Mouse (Mus musculus): ENCODE measurements at regions not wholly inside any gene's neighbourhood (a gene's known extent, or its start where the extent isn't known, plus 50 kb on each side); places are given as distances from the start of the nearest gene placed in this dataset.

GRCm38 (mm10) chr2:178598371-178598770 lies 168.0 kb downstream of the Cdh26 start:
- no peak for DNase-seq

DNA sequence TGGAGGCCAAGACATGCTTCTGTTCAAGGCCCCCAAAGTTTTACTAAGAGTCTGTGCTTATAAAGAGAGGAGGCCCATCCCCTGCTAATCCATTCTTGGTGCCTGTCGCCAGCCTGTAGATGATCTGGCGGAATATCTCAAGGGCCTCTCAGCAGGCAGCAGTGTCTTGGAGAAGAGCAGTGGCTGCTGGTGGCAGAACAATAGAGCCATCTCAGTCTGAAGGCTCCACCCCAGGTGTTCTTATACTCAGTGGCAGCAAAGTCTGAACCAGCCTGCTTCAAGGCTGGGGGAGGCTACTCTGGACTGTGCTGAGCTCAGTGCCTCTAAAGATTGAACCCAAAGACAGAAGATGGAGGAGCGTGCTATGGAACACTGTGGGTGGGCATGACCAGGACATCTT lies 168.5 kb downstream of the Cdh26 start:
- DNase-seq = no peak

DNA sequence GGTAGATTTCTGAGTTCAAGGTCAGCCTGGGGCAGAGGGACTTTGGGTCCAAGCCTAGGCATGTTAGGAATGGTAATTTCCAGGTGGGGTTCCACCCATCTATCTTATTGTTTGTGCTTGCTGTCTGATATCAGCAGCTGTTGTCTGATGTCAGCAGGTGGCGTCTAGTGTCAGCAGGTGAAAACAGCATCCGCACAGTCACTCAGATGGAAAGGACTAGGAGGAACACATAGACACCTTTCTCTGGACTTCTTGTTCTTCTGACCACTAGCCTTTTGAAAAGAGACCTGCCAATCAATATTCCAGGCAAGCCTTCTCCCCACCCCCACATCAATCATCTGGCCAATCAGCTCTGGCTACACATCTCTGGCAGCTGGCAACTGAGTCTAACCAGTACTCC lies 173.1 kb downstream of the Cdh26 start:
- DNase-seq = no peak

DNA sequence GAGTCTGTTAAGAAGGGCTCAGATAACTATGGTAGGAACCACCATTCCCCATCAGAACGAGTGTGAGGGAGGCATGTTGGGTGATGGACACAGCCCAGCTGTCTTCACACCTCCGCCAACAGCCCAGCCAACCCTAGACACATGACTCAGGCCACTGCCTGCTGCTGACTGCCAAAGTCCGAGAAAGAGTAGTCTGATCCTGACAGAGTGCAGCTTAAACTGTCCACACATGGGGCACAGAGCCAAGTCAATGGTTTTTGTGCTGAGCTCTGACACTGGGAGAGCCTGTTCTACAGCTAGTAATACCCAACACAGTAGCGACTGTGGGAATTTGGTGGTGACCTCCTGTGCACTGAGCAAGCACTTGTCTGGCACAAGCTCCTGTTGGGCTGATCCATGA lies 176.4 kb downstream of the Cdh26 start:
- DNase-seq = peak; percentile 74 to 89

- no peak for DNase-seq
These were observed 180.1 kb downstream of the Cdh26 start for GRCm38 (mm10) chr2:178610211-178610975.

DNA sequence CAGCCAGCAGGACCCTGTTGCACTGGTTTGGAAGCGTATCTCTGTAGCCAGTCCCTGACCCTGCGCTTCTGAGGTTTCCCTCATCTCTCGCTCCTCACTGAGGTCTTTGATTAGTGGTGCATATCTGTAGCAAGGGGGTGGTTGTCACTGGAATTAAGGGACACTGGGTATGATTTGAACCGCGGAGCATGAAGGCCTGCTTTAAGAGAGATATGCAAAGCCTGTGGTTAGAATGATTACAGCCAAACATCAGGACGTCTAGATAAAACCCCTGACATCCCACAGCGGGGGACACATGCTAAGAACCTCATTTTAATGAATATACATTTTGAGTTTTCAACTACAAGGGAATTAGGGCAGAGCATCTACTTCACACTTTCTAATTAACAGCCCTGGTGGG lies 184.4 kb downstream of the Cdh26 start:
- no peak for DNase-seq

DNA sequence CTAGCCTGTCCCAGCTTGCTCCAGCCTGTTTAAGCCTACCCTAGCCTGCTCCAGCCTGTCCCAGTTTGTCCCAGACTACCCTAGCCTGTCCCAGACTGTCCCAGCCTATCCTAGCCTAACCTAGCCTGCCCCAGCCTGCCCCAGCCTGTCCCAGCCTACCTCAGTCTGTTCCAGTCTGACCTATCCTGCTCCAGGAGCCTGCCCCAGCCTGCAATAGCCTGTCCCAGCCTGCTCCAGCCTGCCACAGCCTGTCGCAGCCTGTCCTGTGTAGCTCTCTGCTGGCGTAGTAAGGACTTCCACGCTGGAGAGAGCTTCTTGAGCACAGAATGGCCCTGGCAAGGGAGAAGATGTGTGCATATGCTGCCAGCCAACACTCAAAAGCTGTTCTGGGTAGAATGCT lies 192.5 kb downstream of the Cdh26 start:
- DNase-seq = no peak

DNA sequence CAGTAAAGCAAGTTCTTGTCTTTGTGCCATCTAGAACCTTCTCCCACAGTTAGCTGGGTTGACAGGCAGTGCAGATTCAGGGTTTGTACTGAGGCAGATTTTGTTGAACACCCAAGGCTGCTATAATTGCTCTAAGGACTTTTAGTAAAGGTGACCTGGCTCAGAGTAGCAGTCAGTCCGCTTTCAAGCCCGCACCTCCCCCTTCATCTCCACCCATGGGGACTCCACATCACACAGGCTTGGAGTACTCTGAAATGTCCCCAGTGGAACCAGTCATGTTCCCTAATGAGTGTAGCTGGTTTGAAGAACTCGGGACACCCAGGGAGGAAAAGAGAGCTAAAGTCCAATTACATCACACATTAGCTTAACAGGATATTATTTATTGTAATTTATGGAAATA lies 194.1 kb downstream of the Cdh26 start:
- DNase-seq = no peak

DNA sequence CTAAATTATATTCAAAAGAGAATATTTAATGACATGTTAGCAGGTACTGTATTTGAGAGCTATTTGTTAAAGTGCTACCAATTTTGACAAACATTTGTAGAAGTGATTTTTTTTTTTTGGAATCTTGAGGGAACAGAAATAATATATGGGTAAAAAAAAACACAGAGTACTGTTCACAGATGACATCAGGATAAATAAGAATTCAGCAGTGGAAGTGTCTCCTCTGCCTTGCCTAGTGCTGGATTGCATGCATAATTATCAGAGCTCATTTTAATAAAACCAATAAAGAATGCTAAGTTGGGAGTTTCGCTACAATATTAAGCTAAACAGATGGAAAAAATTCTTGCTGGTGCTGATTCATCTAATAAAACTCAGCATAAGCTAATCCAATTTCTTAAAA lies 194.6 kb downstream of the Cdh26 start:
- no peak for DNase-seq

GRCm38 (mm10) chr2:178629756-178630155 lies 199.4 kb downstream of the Cdh26 start:
- peak in 1 of 2 experiments; percentile 56 for DNase-seq

- no peak for DNase-seq
These were observed 200.2 kb downstream of the Cdh26 start for GRCm38 (mm10) chr2:178630511-178630910.

- peak in 1 of 2 experiments; percentile 47 for DNase-seq
These were observed 201.0 kb downstream of the Cdh26 start for GRCm38 (mm10) chr2:178631336-178631735.

GRCm38 (mm10) chr2:178631966-178632365 lies 201.6 kb downstream of the Cdh26 start:
- no peak for DNase-seq

- no peak for DNase-seq
These were observed 202.7 kb downstream of the Cdh26 start for GRCm38 (mm10) chr2:178632831-178633585.

GRCm38 (mm10) chr2:178634116-178634515 lies 203.8 kb downstream of the Cdh26 start:
- DNase-seq = no peak

DNA sequence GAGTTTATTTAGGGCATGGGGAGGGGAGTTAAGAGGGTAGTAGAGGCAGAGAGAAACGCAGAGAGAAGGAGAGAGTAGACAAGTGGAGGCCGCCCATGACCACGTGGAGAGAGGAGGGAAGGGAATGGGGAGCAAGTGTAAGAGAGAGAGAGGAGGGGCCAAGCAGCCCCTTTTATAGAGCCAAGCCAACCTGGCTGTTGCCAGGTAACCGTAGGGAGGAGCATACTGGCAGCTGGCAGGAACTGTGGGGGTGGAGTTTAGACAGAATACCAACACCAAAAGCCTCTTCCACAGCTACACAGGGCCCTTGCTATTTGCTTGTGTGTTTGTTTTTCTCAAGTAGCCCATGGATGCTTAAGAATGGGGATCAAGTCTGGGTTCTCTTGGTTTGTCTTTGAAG lies 205.4 kb downstream of the Cdh26 start:
- DNase-seq = peak in 1 of 2 experiments; percentile 46

GRCm38 (mm10) chr2:178636901-178637300 lies 206.6 kb downstream of the Cdh26 start:
- DNase-seq = no peak

GRCm38 (mm10) chr2:178642137-178643052 lies 212.1 kb downstream of the Cdh26 start:
- peak; percentile 36 to 77 for DNase-seq

DNA sequence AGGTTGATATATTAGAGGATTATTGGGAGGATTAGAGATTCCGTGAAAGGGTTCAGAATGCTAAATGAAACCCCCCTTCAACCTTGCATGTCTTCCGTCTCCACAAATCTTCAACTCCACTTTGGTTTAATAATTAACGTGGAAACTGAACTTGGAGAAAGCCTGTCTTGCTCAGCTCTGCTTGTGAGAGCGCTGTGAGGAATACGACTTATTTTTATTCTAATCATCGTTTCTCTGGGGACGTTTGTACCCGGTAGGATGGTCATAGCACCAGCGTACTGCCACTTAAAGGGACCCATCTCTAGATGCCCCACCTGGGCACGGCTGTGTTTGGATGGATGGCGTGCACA lies 212.7 kb downstream of the Cdh26 start:
- no peak for DNase-seq

- DNase-seq = no peak
These were observed 213.5 kb downstream of the Cdh26 start for GRCm38 (mm10) chr2:178643841-178644240.

DNA sequence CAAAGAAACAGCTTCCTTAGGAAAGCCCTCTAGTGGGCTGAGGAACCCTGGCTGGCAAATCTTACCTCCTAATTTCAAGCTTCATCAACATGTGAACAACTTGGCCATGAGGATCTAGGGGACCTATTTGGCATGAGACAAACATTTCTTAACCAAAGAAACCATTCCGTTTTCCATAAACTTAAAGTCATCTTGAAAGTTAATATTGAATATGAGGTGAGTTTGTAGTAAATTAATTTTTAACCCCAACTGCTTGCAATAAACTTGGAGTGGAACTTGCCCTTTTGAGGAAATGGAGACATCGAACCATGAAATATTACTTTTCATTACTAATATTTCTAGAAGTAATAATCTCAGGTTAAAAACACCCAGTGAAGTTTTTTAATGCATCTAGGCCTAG lies 229.7 kb downstream of the Cdh26 start:
- DNase-seq = no peak

DNA sequence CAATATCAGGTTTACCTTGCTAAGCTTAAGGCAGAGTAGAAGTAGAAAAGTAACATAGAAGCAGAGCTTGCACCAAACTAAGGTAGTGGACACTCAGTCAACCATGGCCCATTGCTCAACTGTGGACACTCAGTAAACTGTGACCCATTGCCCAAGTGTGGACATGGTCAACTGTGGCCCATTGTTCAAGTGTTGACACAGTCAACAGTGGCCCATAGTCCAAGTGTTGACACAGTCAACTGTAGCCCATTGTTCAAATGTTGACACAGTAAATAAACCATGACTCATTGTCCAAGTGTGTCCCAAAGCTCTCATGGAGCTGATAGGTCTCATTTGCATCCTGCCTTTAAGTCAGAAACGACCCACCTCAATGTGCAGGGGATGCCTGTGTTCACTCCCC lies 232.1 kb downstream of the Cdh26 start:
- DNase-seq = peak; percentile 24 to 45

DNA sequence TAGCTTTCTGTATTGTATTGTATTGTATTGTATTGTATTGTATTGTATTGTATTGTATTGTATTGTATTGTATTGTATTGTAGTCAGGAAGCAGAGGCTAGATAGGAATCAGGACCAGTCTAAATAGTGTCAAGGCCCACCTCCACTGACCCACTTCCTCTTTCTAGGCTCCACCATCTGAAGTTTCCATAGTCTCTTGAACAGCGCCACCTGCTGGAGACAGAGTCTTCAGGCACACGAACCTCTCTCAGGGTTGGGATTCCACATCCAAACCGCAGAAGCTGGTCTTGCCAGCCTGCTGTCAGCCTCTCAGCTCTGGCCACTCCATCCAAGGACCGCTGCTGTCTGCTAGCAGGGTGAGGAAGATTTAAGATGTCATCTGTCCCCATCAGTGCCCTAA lies 234.6 kb downstream of the Cdh26 start:
- peak; percentile 38 to 69 for DNase-seq

Data from lung, postnatal 4 days (tissue).